Mouse (Mus musculus) CH12.LX (cell line): ENCODE measurements at regions not wholly inside any gene's neighbourhood (a gene's known extent, or its start where the extent isn't known, plus 50 kb on each side); places are given as distances from the start of the nearest gene placed in this dataset.

Source experiments
- DNase-seq: peaks from one replicate; pipeline ENCODE4 v3.0.0-alpha.2; 2013; ENCODE audit errors: extremely low read depth
- H3K27ac ChIP-seq: 2 replicates; pipeline ENCODE4 v1.5.1; 2012; ENCODE audit warnings: low read depth, mild to moderate bottlenecking, control low read depth, moderate library complexity; ENCODE audit not compliant: insufficient read depth
- H3K27me3 ChIP-seq: replicated peaks from 2 replicates; pipeline ENCODE3; 2012; ENCODE audit warnings: inconsistent platforms
- H3K36me3 ChIP-seq, 2 experiments: replicated peaks in 1 of 2; 2 replicates each; pipeline versions ENCODE3 to v1.6.1; 2012; ENCODE audit warnings: inconsistent platforms in 1 of 2, low read length in 1 of 2, mild to moderate bottlenecking in 1 of 2, mixed read lengths in 1 of 2, moderate library complexity in 1 of 2; ENCODE audit not compliant: control insufficient read depth in 1 of 2, insufficient read depth in 1 of 2
- H3K4me1 ChIP-seq, 2 experiments: 2 replicates each; pipeline ENCODE4 v1.6.1; 2012; ENCODE audit warnings: inconsistent platforms in 1 of 2, moderate library complexity in 1 of 2; ENCODE audit not compliant: insufficient read depth in 2 of 2, control insufficient read depth in 1 of 2
- H3K4me2 ChIP-seq: 2 replicates; pipeline ENCODE4 v1.6.1; 2012; ENCODE audit warnings: low read depth, mild to moderate bottlenecking, control low read depth; ENCODE audit not compliant: poor library complexity, insufficient read depth, severe bottlenecking
- H3K4me3 ChIP-seq, 3 experiments: fragments of 150-350 bp in 1 of 3; sonication (generic) in 1 of 3; replicated peaks in 1 of 3; 2 replicates each; pipeline versions ENCODE3 to v1.5.1; 2011 to 2012; ENCODE audit warnings: low read depth in 2 of 3, low read length in 2 of 3, mild to moderate bottlenecking in 2 of 3, moderate library complexity in 2 of 3, control low read depth in 1 of 3, improper control_type of control experiment in 1 of 3, inconsistent platforms in 1 of 3, mixed read lengths in 1 of 3; ENCODE audit not compliant: poor library complexity in 1 of 3
- H3K79me2 ChIP-seq: replicated peaks from 2 replicates; pipeline ENCODE4 v1.6.1; 2012; ENCODE audit warnings: mild to moderate bottlenecking, moderate library complexity; ENCODE audit not compliant: control insufficient read depth, poor library complexity, insufficient read depth, severe bottlenecking; ENCODE audit errors: extremely low read depth
- H3K9ac ChIP-seq: 2 replicates; pipeline ENCODE4 v1.6.1; 2012; ENCODE audit warnings: low read depth, mild to moderate bottlenecking, control low read depth, moderate library complexity; ENCODE audit not compliant: insufficient read depth
- H3K9me3 ChIP-seq: replicated peaks from 2 replicates; pipeline ENCODE3; 2012; ENCODE audit warnings: low read length, inconsistent platforms, mixed read lengths
- CHD1 ChIP-seq: IDR thresholded peaks from 2 replicates; pipeline ENCODE4 v1.6.1; 2012; ENCODE audit warnings: low read depth, low read length, improper control_type of control experiment, inconsistent platforms
- CHD2 ChIP-seq: IDR thresholded peaks from 2 replicates; pipeline ENCODE4 v1.6.1; 2011; ENCODE audit warnings: low read length, improper control_type of control experiment
- E2F4 ChIP-seq: IDR thresholded peaks from 2 replicates; pipeline ENCODE4 v1.6.1; 2011; ENCODE audit warnings: low read depth, low read length, improper control_type of control experiment; ENCODE audit not compliant: insufficient replicate concordance
- HCFC1 ChIP-seq: IDR thresholded peaks from 2 replicates; pipeline ENCODE4 v1.6.1; 2012; ENCODE audit warnings: low read depth, mild to moderate bottlenecking, inconsistent platforms, low read length, improper control_type of control experiment
- IRF4 ChIP-seq: IDR thresholded peaks from 2 replicates; pipeline ENCODE4 v1.6.1; 2014; ENCODE audit warnings: low read depth, mild to moderate bottlenecking, inconsistent platforms, low read length, improper control_type of control experiment
- JUN ChIP-seq: IDR thresholded peaks from 2 replicates; pipeline ENCODE4 v1.6.1; 2011; ENCODE audit warnings: low read depth, mild to moderate bottlenecking, low read length, improper control_type of control experiment, moderate library complexity; ENCODE audit not compliant: insufficient read depth
- JUND ChIP-seq: conservative IDR thresholded peaks from 2 replicates; pipeline ENCODE4 v1.6.1; 2011; ENCODE audit warnings: low read depth, low read length, improper control_type of control experiment
- MAFK ChIP-seq: IDR thresholded peaks from 2 replicates; pipeline ENCODE4 v1.6.1; 2011; ENCODE audit warnings: low read length, improper control_type of control experiment; ENCODE audit not compliant: insufficient replicate concordance
- MAX ChIP-seq: IDR thresholded peaks from 2 replicates; pipeline ENCODE4 v1.6.1; 2011; ENCODE audit warnings: low read length, improper control_type of control experiment
- MXI1 ChIP-seq: IDR thresholded peaks from 2 replicates; pipeline ENCODE4 v1.6.1; 2011; ENCODE audit warnings: mild to moderate bottlenecking, low read depth, low read length, improper control_type of control experiment
- MYC ChIP-seq: IDR thresholded peaks from 2 replicates; pipeline ENCODE4 v1.6.1; 2011; ENCODE audit warnings: low read depth, mild to moderate bottlenecking, improper control_type of control experiment, low read length
- NELFE ChIP-seq: IDR thresholded peaks from 2 replicates; pipeline ENCODE4 v1.6.1; 2011; ENCODE audit warnings: low read depth, low read length, improper control_type of control experiment
- NRF1 ChIP-seq: IDR thresholded peaks from 2 replicates; pipeline ENCODE4 v1.6.1; 2014; ENCODE audit warnings: low read depth, mild to moderate bottlenecking, inconsistent platforms, low read length, improper control_type of control experiment, moderate library complexity
- POLR2A ChIP-seq: IDR thresholded peaks from 2 replicates; pipeline ENCODE4 v1.6.1; 2011; ENCODE audit warnings: low read depth, mild to moderate bottlenecking, improper control_type of control experiment, low read length
- POLR2AphosphoS2 ChIP-seq: IDR thresholded peaks from 2 replicates; pipeline ENCODE4 v1.6.1; 2011; ENCODE audit warnings: low read depth, low read length, improper control_type of control experiment
- RAD21 ChIP-seq: IDR thresholded peaks from 2 replicates; pipeline ENCODE4 v1.6.1; 2011; ENCODE audit warnings: low read depth, mild to moderate bottlenecking, low read length, improper control_type of control experiment, moderate library complexity
- SIN3A ChIP-seq: IDR thresholded peaks from 2 replicates; pipeline ENCODE4 v1.6.1; 2012; ENCODE audit warnings: low read length, improper control_type of control experiment, inconsistent platforms
- SMC3 ChIP-seq: IDR thresholded peaks from 2 replicates; pipeline ENCODE4 v1.6.1; 2011; ENCODE audit warnings: low read depth, low read length, improper control_type of control experiment
- TBP ChIP-seq: conservative IDR thresholded peaks from 2 replicates; pipeline ENCODE4 v1.6.1; 2011; ENCODE audit warnings: low read depth, low read length, improper control_type of control experiment
- USF2 ChIP-seq: conservative IDR thresholded peaks from 2 replicates; pipeline ENCODE4 v1.6.1; 2011; ENCODE audit warnings: low read depth, low read length, improper control_type of control experiment
- ZKSCAN1 ChIP-seq: IDR thresholded peaks from 2 replicates; pipeline ENCODE4 v1.6.1; 2012; ENCODE audit warnings: low read depth, inconsistent platforms, low read length, improper control_type of control experiment, borderline replicate concordance
- dilution Hi-C: fragments of 300-500 bp; cut with MboI; formaldehyde crosslinking; loops from 2 replicates; pipeline ENCODE4 v1.14.3; 2020; ENCODE audit warnings: low sequenced_read_pairs; ENCODE audit not compliant: extremely low pct_unique_long_range_greater_than_20kb, extremely low pct_ligation_motif_present
- in situ Hi-C: fragments of 300-500 bp; cut with MboI; formaldehyde crosslinking; loops from 3 replicates; pipeline ENCODE4 v1.14.3; 2019; ENCODE audit warnings: low sequenced_read_pairs, low pct_ligation_motif_present, low pct_unique_long_range_greater_than_20kb, mixed read lengths

DNA sequence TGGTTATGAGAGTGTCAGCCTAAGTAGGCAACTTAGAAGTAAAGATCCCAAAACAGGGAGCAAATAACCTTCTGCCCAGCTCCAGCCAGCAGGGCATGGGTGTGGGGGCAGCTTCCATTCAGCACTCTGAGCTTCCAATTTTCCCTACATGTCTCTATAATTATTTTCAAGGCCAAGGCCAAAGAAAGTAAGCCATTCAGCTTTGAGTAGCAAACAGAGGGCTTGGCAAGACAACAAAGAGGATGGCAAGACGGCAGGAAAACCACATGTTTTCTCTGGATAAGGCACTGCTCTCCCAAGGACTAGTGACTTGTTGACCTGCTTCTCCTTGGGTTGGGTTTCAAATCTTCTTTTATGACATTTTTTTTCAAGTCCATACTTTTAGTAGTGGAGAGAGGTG, 240.1 kb downstream of the Gpr37 start:
- dilution Hi-C loops (no loop called here), in situ Hi-C loops (no loop called here)
- no peak for TF ChIP-seq SIN3A
- TF ChIP-seq RAD21: no peak
- TF ChIP-seq SMC3: no peak
- TF ChIP-seq IRF4: no peak
- TF ChIP-seq MXI1: no peak
- no peak for TF ChIP-seq ZKSCAN1
- TF ChIP-seq NRF1: no peak
- TF ChIP-seq MAFK: no peak
- no peak for TF ChIP-seq CHD2
- no peak for TF ChIP-seq JUND
- TF ChIP-seq JUN: no peak

DNA sequence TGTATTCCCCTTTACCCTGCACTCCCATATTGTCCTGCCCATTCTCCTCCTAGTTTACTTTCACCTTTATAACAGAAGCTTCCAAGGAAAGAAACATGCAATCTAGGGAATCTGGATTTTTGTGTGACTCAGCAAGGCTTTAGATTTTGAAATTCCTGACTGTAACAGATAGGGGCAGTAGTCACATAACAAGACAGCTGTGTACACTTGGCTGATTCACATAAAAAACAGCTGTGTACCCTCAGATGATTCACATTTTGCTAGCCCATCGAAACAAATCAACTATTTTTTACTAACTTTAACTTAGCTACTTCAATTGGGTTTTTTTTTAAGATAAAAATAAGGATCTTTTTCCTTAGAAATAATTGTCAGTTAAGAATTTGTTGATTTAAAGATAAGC, 240.6 kb downstream of the Gpr37 start:
- Histone ChIP-seq H3K4me1 (peaks cover 0 to 19% of the 10 kb centered on the region in 2 experiments; a peak in 2 of 4 replicates), H3K9me3 (no peaks in the 10 kb centered on the region), H3K4me3 (no peak overlapping the region), H3K4me2 (no peak overlapping the region), H3K9ac (no peak overlapping the region), H3K36me3 (no peaks in the 10 kb centered on the region), H3K27ac (no peak overlapping the region), H3K27me3 (no peaks in the 10 kb centered on the region), H3K79me2 (no peaks in the 10 kb centered on the region)
- in situ Hi-C loops (no loop called here), dilution Hi-C loops (no loop called here)
- TF ChIP-seq RAD21 (no peak), ZKSCAN1 (no peak), POLR2A (no peak), TBP (no peak), CHD2 (no peak), SMC3 (no peak), HCFC1 (no peak), USF2 (no peak), JUN (no peak), JUND (no peak), NRF1 (no peak), MAX (no peak), NELFE (no peak), CHD1 (no peak), MYC (no peak), IRF4 (no peak), POLR2AphosphoS2 (no peak), SIN3A (no peak), E2F4 (no peak)
- DNase-seq: no peak

More for the DNA sequence above, 240.1 kb downstream of the Gpr37 start:
- peaks cover 0 to 19% of the 10 kb centered on the region in 2 experiments; a peak in 2 of 4 replicates for H3K4me1 ChIP-seq
- H3K27ac ChIP-seq: no peak overlapping the region
- H3K4me3 ChIP-seq: no peak overlapping the region
- DNase-seq: no peak
- H3K79me2 ChIP-seq: no peaks in the 10 kb centered on the region
- H3K36me3 ChIP-seq: no peaks in the 10 kb centered on the region
- no peak overlapping the region for H3K9ac ChIP-seq
- H3K4me2 ChIP-seq: no peak overlapping the region
- H3K9me3 ChIP-seq: no peaks in the 10 kb centered on the region
- H3K27me3 ChIP-seq: no peaks in the 10 kb centered on the region
